Mouse (Mus musculus) MEL (cell line): ENCODE measurements around the gene Ppp1r35. TPM values are rescaled to one million over a fixed set of nuclear protein-coding genes. Genes with fewer than 3 reads are reported as not detected.

Experiments used
- DNase-seq: peaks from one replicate; pipeline ENCODE4 v3.0.0; 2011; ENCODE audit warnings: low read depth, low spot score
- H3K27ac ChIP-seq: 2 replicates; pipeline ENCODE4 v1.5.1; 2012; ENCODE audit warnings: low read depth, mild to moderate bottlenecking, control low read depth, low read length, moderate library complexity; ENCODE audit not compliant: control insufficient read depth
- H3K27me3 ChIP-seq, 2 experiments: fragments of 150-350 bp in 1 of 2; sonication (generic) in 1 of 2; 2 replicates each; pipeline ENCODE4 v1.6.1; 2012; ENCODE audit warnings: low read length in 2 of 2, mild to moderate bottlenecking in 2 of 2, improper control_type of control experiment in 1 of 2, moderate library complexity in 1 of 2; ENCODE audit not compliant: insufficient read depth in 2 of 2, control insufficient read depth in 1 of 2
- H3K36me3 ChIP-seq, 2 experiments: 2 replicates each; pipeline ENCODE4 v1.6.1; 2012 to 2014; ENCODE audit warnings: low read length in 2 of 2, improper control_type of control experiment in 1 of 2, inconsistent platforms in 1 of 2, mild to moderate bottlenecking in 1 of 2; ENCODE audit not compliant: insufficient read depth in 2 of 2, control insufficient read depth in 1 of 2
- H3K4me1 ChIP-seq, 2 experiments: fragments of 150-350 bp in 1 of 2; sonication (generic) in 1 of 2; 2 replicates each; pipeline ENCODE4 v1.6.1; 2012; ENCODE audit warnings: low read length in 2 of 2, improper control_type of control experiment in 1 of 2, mild to moderate bottlenecking in 1 of 2; ENCODE audit not compliant: insufficient read depth in 2 of 2, control insufficient read depth in 1 of 2
- H3K4me3 ChIP-seq, 2 experiments: fragments of 150-350 bp in 1 of 2; sonication (generic) in 1 of 2; 2 replicates each; pipeline ENCODE4 v1.5.1; 2012; ENCODE audit warnings: low read depth in 2 of 2, low read length in 2 of 2, mild to moderate bottlenecking in 2 of 2, moderate library complexity in 2 of 2, control low read depth in 1 of 2, improper control_type of control experiment in 1 of 2; ENCODE audit not compliant: control insufficient read depth in 1 of 2, insufficient read depth in 1 of 2
- H3K79me2 ChIP-seq: 2 replicates; pipeline ENCODE4 v1.6.1; 2012; ENCODE audit warnings: mild to moderate bottlenecking, low read length, moderate library complexity; ENCODE audit not compliant: control insufficient read depth, poor library complexity, insufficient read depth
- H3K9ac ChIP-seq: 2 replicates; pipeline ENCODE4 v1.6.1; 2012; ENCODE audit warnings: low read depth, mild to moderate bottlenecking, control low read depth, low read length, moderate library complexity; ENCODE audit not compliant: control insufficient read depth, poor library complexity, severe bottlenecking
- H3K9me3 ChIP-seq: fragments of 150-350 bp; sonication (generic); replicated peaks from 2 replicates; pipeline ENCODE4 v1.6.1; 2012; ENCODE audit warnings: mild to moderate bottlenecking, low read length, improper control_type of control experiment, moderate library complexity; ENCODE audit not compliant: insufficient read depth
- CHD1 ChIP-seq: IDR thresholded peaks from 2 replicates; pipeline ENCODE4 v1.6.1; 2012; ENCODE audit warnings: low read depth, mild to moderate bottlenecking, inconsistent platforms, low read length, improper control_type of control experiment
- CHD2 ChIP-seq: IDR thresholded peaks from 2 replicates; pipeline ENCODE4 v1.6.1; 2011; ENCODE audit warnings: low read length, improper control_type of control experiment
- E2F4 ChIP-seq: IDR thresholded peaks from 2 replicates; pipeline ENCODE4 v1.6.1; 2011; ENCODE audit warnings: low read depth, low read length, improper control_type of control experiment, borderline replicate concordance
- ELF1 ChIP-seq: IDR thresholded peaks from 2 replicates; pipeline ENCODE4 v1.6.1; 2014; ENCODE audit warnings: low read depth, mild to moderate bottlenecking, inconsistent platforms, low read length, improper control_type of control experiment, moderate library complexity
- EP300 ChIP-seq, 2 experiments: IDR thresholded peaks; 2 replicates each; pipeline ENCODE4 v1.6.1; 2011; ENCODE audit warnings: improper control_type of control experiment in 2 of 2, low read length in 2 of 2, low read depth in 1 of 2, mild to moderate bottlenecking in 1 of 2
- ETS1 ChIP-seq: IDR thresholded peaks from 2 replicates; pipeline ENCODE4 v1.6.1; 2012; ENCODE audit warnings: low read depth, mild to moderate bottlenecking, inconsistent platforms, low read length, improper control_type of control experiment, moderate library complexity
- GABPA ChIP-seq: IDR thresholded peaks from 2 replicates; pipeline ENCODE4 v1.6.1; 2012; ENCODE audit warnings: low read depth, mild to moderate bottlenecking, inconsistent platforms, low read length, improper control_type of control experiment, moderate library complexity
- GATA1 ChIP-seq: IDR thresholded peaks from 2 replicates; pipeline ENCODE4 v1.6.1; 2011; ENCODE audit warnings: low read depth, low read length, improper control_type of control experiment
- HCFC1 ChIP-seq: IDR thresholded peaks from 2 replicates; pipeline ENCODE4 v1.6.1; 2012; ENCODE audit warnings: low read depth, mild to moderate bottlenecking, inconsistent platforms, low read length, improper control_type of control experiment, moderate library complexity
- JUND ChIP-seq: IDR thresholded peaks from 2 replicates; pipeline ENCODE4 v1.6.1; 2011; ENCODE audit warnings: low read depth, mild to moderate bottlenecking, improper control_type of control experiment, low read length
- KAT2A ChIP-seq: conservative IDR thresholded peaks from 2 replicates; pipeline ENCODE4 v1.6.1; 2012; ENCODE audit warnings: low read depth, low read length, improper control_type of control experiment, inconsistent platforms
- MAFK ChIP-seq: IDR thresholded peaks from 2 replicates; pipeline ENCODE4 v1.6.1; 2011; ENCODE audit warnings: low read depth, mild to moderate bottlenecking, low read length, improper control_type of control experiment, borderline replicate concordance
- MAZ ChIP-seq: IDR thresholded peaks from 2 replicates; pipeline ENCODE4 v1.6.1; 2012; ENCODE audit warnings: low read depth, mild to moderate bottlenecking, inconsistent platforms, low read length, improper control_type of control experiment
- MEF2A ChIP-seq: IDR thresholded peaks from 2 replicates; pipeline ENCODE4 v1.6.1; 2014; ENCODE audit warnings: low read depth, mild to moderate bottlenecking, inconsistent platforms, low read length, improper control_type of control experiment; ENCODE audit not compliant: poor library complexity, insufficient replicate concordance, severe bottlenecking; ENCODE audit errors: extremely low read depth
- MXI1 ChIP-seq: IDR thresholded peaks from 2 replicates; pipeline ENCODE4 v1.6.1; 2011; ENCODE audit warnings: mild to moderate bottlenecking, low read depth, low read length, improper control_type of control experiment
- NELFE ChIP-seq: IDR thresholded peaks from 2 replicates; pipeline ENCODE4 v1.6.1; 2011; ENCODE audit warnings: low read depth, low read length, improper control_type of control experiment
- NRF1 ChIP-seq: IDR thresholded peaks from 2 replicates; pipeline ENCODE4 v1.6.1; 2014; ENCODE audit warnings: low read depth, mild to moderate bottlenecking, inconsistent platforms, low read length, improper control_type of control experiment, moderate library complexity; ENCODE audit not compliant: poor library complexity, insufficient read depth, severe bottlenecking
- POLR2A ChIP-seq, 2 experiments: IDR thresholded peaks; 2 replicates each; pipeline ENCODE4 v1.6.1; 2011 to 2012; ENCODE audit warnings: low read length in 2 of 2, mild to moderate bottlenecking in 2 of 2, control low read depth in 1 of 2, improper control_type of control experiment in 1 of 2, low read depth in 1 of 2, moderate library complexity in 1 of 2; ENCODE audit not compliant: control insufficient read depth in 1 of 2, insufficient read depth in 1 of 2, poor library complexity in 1 of 2
- RAD21 ChIP-seq: IDR thresholded peaks from 2 replicates; pipeline ENCODE4 v1.6.1; 2011; ENCODE audit warnings: mild to moderate bottlenecking, low read depth, low read length, improper control_type of control experiment
- RCOR1 ChIP-seq: IDR thresholded peaks from 2 replicates; pipeline ENCODE4 v1.6.1; 2012; ENCODE audit warnings: low read depth, mild to moderate bottlenecking, inconsistent platforms, low read length, improper control_type of control experiment
- SIN3A ChIP-seq: IDR thresholded peaks from 2 replicates; pipeline ENCODE4 v1.6.1; 2012; ENCODE audit warnings: low read length, improper control_type of control experiment, inconsistent platforms
- SMC3 ChIP-seq: IDR thresholded peaks from 2 replicates; pipeline ENCODE4 v1.6.1; 2011; ENCODE audit warnings: low read depth, low read length, improper control_type of control experiment
- TAL1 ChIP-seq: IDR thresholded peaks from 2 replicates; pipeline ENCODE4 v1.6.1; 2012; ENCODE audit warnings: mild to moderate bottlenecking, inconsistent platforms, low read length, moderate library complexity, mixed read lengths
- USF1 ChIP-seq: IDR thresholded peaks from 2 replicates; pipeline ENCODE4 v1.6.1; 2014; ENCODE audit warnings: low read depth, mild to moderate bottlenecking, inconsistent platforms, low read length, improper control_type of control experiment, moderate library complexity
- ZC3H11A ChIP-seq: IDR thresholded peaks from 2 replicates; pipeline ENCODE4 v1.6.1; 2012; ENCODE audit warnings: low read depth, mild to moderate bottlenecking, inconsistent platforms, low read length, improper control_type of control experiment
- ZMIZ1 ChIP-seq: IDR thresholded peaks from 2 replicates; pipeline ENCODE4 v1.6.1; 2012; ENCODE audit warnings: low read depth, mild to moderate bottlenecking, inconsistent platforms, low read length, improper control_type of control experiment, moderate library complexity
- polyA plus RNA-seq, 2 experiments: library from polyadenylated mRNA; stranded (reverse) in 1 of 2; unstranded in 1 of 2; fragments of >175 nt in 1 of 2; fragments of >200 nt in 1 of 2; gene quantifications; 2 replicates each; pipeline versions ENCODE4 v1.2.1 to v1.2.4; 2012; ENCODE audit warnings: low replicate concordance in 2 of 2, low read depth in 1 of 2; ENCODE audit not compliant: insufficient read length in 2 of 2, insufficient read depth in 1 of 2, missing spikeins in 1 of 2
- total RNA-seq: library from RNA; depleted of rRNA; stranded (reverse); fragments of 300-350 nt; gene quantifications from 2 replicates; pipeline ENCODE4 v1.2.3, GENCODE M21; 2012

The Ppp1r35 gene
- total and polyA plus RNA-seq, 3 experiments: 35.0 to 46.2 TPM; not detected in 1

- no peaks in the 10 kb centered on the region for H3K27me3 ChIP-seq
- peak overlapping the region; percentile 73 to 88 for H3K4me3 ChIP-seq
- peak overlapping the region; percentile 98 for H3K9ac ChIP-seq
- TF ChIP-seq JUND (no peak), MAZ (0 out of 2 replicates have a peak, but pooled peaks have one; percentile 37), GABPA (no peak), KAT2A (no peak), MXI1 (no peak)
- TF ChIP-seq, all 39 proteins: peak for 1
- Histone ChIP-seq H3K4me1 (peaks cover 0 to 20% of the 10 kb centered on the region in 2 experiments; a peak in 2 of 4 replicates), H3K9me3 (no peaks in the 10 kb centered on the region), H3K27ac (peak overlapping the region; percentile 98), H3K79me2 (peaks cover 37% of the 10 kb centered on the region), H3K36me3 (peaks cover 3 to 18% of the 10 kb centered on the region in 2 experiments)
- DNase-seq: peak; percentile 50
Observed at GRCm38 (mm10) chr5:137785164-137786031, 6.7 kb downstream of the Ppp1r35 start.

DNA sequence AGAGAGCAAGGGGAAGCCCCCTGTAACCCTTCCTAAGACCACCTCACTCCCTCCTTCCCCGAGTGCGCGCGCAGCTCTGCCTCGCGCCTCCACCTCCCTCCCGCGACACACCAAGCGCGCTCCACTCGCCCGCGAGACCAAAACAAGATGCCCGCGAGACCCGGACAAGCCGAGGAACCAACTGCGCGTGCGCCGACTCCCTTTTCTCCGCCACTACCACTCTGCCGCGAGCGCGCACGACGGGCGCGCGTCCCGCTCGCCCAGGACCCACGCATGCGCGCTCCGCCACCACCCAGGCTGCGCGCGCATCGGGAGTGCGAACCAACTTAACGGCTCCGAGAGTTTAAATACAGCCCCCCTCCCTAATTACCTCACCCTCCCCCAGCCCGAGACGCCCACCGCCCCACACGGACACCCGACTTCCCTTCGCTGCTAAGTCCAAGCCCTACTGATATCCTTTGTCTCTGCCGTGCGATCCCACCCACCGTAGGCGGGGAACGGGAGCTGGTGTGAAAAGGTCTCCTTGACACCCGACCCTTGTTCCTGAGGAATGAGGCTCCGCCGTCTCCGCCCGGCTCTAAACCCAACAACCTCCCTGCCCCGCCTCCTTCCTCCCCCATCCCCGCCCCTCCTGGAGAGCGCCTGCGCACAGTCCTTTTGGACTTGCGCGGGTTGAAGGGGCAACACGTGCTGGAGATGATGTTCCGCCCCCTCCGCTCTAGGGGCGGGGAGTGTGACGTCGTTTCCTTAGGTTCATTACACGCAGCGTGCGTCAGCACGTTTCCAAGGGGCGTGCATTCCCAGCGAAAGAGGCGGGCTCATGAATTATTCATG, 7.7 kb downstream of the Ppp1r35 start:
- Histone ChIP-seq H3K27ac (peak overlapping the region; percentile 98), H3K9ac (peak overlapping the region; percentile 98), H3K9me3 (no peaks in the 10 kb centered on the region), H3K79me2 (peaks cover 37% of the 10 kb centered on the region), H3K36me3 (peaks cover 0 to 15% of the 10 kb centered on the region in 2 experiments; a peak in 3 of 4 replicates), H3K27me3 (no peaks in the 10 kb centered on the region), H3K4me1 (peaks cover 0 to 22% of the 10 kb centered on the region in 2 experiments; a peak in 2 of 4 replicates), H3K4me3 (peak overlapping the region; percentile 73 to 88)
- peak; percentile 100 for DNase-seq
- TF ChIP-seq RAD21 (no peak), GATA1 (no peak), SMC3 (no peak), USF1 (peak; percentile 94), TAL1 (no peak), HCFC1 (peak; percentile 82), E2F4 (peak; percentile 47; the same call in 1 of the 2 replicates), ZC3H11A (no peak), CHD1 (no peak), RCOR1 (no peak), NRF1 (peak; percentile 84), MXI1 (peak; percentile 97), ETS1 (peak; percentile 74), SIN3A (peak; percentile 80), CHD2 (peak; percentile 72), KAT2A (no peak; the same call in 1 of the 2 replicates), MAZ (peak; percentile 92), EP300 (IDR thresholded peaks at IDR 0.05; ENCODE audit: low read depth in 1 of 2, low read length in 2 of 2) (peak in 1 of 2 experiments; percentile 28; a peak in 2 of 4 replicates), MEF2A (peak; percentile 38; the same call in 1 of the 2 replicates), MAFK (no peak), ZMIZ1 (peak; percentile 95; the same call in 1 of the 2 replicates), POLR2A (IDR thresholded peaks at IDR 0.05; ENCODE audit: control insufficient read depth in 1 of 2, insufficient read depth in 1 of 2, low read depth in 1 of 2, low read length in 2 of 2, poor library complexity in 1 of 2) (peak; percentile 93 to 95), NELFE (peak; percentile 95), JUND (no peak), ELF1 (peak; percentile 56)
